Mouse (Mus musculus): ENCODE data around the gene Tfdp1.

DNA sequence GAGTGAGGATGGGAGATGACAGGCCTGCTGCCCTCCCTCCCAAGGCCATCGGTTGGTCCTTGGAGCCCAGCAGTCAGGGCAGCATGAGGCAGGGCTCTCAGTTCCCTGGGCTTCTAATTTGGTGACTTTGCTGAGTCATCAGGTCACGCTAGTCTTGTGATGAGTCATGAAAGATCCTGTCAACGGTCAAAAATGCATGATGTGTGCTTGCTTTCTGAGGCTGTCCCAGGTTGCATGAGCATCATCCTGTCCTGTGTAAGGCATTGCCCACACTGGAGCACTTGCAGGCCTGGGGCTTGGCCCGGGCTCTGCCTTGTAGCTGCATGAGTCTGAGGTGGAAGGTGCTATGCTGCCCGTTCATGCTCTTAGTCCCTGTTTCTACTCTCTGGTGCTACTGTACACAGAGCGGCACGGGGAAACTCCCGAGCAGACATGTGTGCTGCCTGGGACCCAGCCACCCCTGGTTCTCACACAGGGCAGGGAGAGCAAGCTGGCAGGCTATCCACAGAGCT lies 34.7 kb downstream of the Tfdp1 start:
- TF ChIP-seq CTCF (IDR thresholded peaks at IDR 0.05; ENCODE audit: control insufficient read depth, insufficient read depth, low read length) (no peak), POLR2A (IDR thresholded peaks at IDR 0.05; ENCODE audit: borderline replicate concordance, control insufficient read depth, low read depth, low read length) (no peak)

All from bone marrow, adult 2 months (tissue).